Mouse (Mus musculus) lung, embryonic 15.5 days (tissue): Measurements from ENCODE around the gene Gcnt3. TPM values are rescaled to one million over a fixed set of nuclear protein-coding genes. Genes with fewer than 3 reads are reported as not detected.
"Not testable (repeated sequence)": the region's sequence is repeated elsewhere in the genome, so short reads cannot be mapped to it uniquely, and the experiment has no call there.

Experiments
- ATAC-seq: fragments of 200-750 bp; cut with Nextera tagmentation; 2 replicates; pipeline ENCODE4 v1.8.0; 2017; ENCODE audit warnings: moderate number of reproducible peaks, borderline replicate concordance; ENCODE audit not compliant: low FRiP score, low TSS enrichment; ENCODE audit errors: extremely low read depth
- H3K27ac ChIP-seq: fragments of 300-500 bp; sonication (generic); 2 replicates; pipeline ENCODE4 v1.5.1; 2015; ENCODE audit warnings: moderate library complexity, mild to moderate bottlenecking, inconsistent platforms
- H3K27me3 ChIP-seq: fragments of 300-500 bp; sonication (generic); 2 replicates; pipeline ENCODE4 v1.6.1; 2015; ENCODE audit warnings: inconsistent platforms
- H3K36me3 ChIP-seq: fragments of 300-500 bp; sonication (generic); 2 replicates; pipeline ENCODE4 v1.6.1; 2015; ENCODE audit warnings: inconsistent platforms
- H3K4me1 ChIP-seq: fragments of 300-500 bp; sonication (generic); 2 replicates; pipeline ENCODE4 v1.6.1; 2015; ENCODE audit warnings: inconsistent platforms
- H3K4me2 ChIP-seq: fragments of 300-500 bp; sonication (generic); 2 replicates; pipeline ENCODE4 v1.6.1; 2015; ENCODE audit warnings: inconsistent platforms, mild to moderate bottlenecking, moderate library complexity
- H3K4me3 ChIP-seq: fragments of 300-500 bp; sonication (generic); 2 replicates; pipeline ENCODE4 v1.5.1; 2015; ENCODE audit warnings: mild to moderate bottlenecking, inconsistent platforms
- H3K9ac ChIP-seq: fragments of 300-500 bp; sonication (generic); 2 replicates; pipeline ENCODE4 v1.6.1; 2015; ENCODE audit warnings: inconsistent platforms
- H3K9me3 ChIP-seq: fragments of 300-500 bp; sonication (generic); 2 replicates; pipeline ENCODE4 v1.6.1; 2016; ENCODE audit warnings: inconsistent platforms
- WGBS: fragments of 180-500 bp; shearing (Covaris S2); methylation state at CpG from one replicate; pipeline ENCODE4 v1.1.7; 2015; 5-methylcytosine and 5-hydroxymethylcytosine counted together
- polyA plus RNA-seq: library from polyadenylated mRNA; unstranded; fragments of >200 nt; fragmentation: Nextera tagmentation; extraction: Ambion mirVana; gene quantifications from 2 replicates; pipeline ENCODE4 v1.2.1, GENCODE M21; 2015

Gcnt3 gene
- polyA plus RNA-seq, 1 experiment from 2014 or later = 0.10 TPM

DNA sequence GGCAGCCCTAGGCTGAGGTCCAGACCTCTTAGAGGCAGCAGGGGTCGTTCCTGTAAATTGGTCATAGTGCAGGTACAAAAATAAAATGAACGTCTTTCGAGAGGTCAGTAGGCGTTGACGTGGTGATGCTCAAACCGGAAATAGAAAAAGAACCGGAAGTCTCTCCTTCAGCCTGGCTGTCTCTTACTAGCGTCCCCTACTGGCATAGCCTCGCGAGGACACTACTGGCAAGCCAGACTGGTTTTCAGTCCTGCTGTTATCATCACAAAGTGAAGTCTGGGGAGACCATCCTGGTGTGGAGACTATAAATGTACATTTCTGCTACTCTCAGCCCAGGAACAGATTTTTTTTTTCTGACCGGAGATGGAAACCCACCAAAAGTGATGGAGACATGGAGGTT is 2.7 kb upstream of the Gcnt3 start:
- Histone ChIP-seq H3K27me3 (no peaks in the 10 kb centered on the region), H3K4me2 (no peak overlapping the region), H3K27ac (no peak overlapping the region), H3K9me3 (no peaks in the 10 kb centered on the region), H3K4me3 (no peak overlapping the region), H3K36me3 (no peaks in the 10 kb centered on the region), H3K4me1 (no peaks in the 10 kb centered on the region), H3K9ac (no peak overlapping the region)
- WGBS = 82% methylated on average over 11 of the region's 11 CpGs
- ATAC-seq = no peak

DNA sequence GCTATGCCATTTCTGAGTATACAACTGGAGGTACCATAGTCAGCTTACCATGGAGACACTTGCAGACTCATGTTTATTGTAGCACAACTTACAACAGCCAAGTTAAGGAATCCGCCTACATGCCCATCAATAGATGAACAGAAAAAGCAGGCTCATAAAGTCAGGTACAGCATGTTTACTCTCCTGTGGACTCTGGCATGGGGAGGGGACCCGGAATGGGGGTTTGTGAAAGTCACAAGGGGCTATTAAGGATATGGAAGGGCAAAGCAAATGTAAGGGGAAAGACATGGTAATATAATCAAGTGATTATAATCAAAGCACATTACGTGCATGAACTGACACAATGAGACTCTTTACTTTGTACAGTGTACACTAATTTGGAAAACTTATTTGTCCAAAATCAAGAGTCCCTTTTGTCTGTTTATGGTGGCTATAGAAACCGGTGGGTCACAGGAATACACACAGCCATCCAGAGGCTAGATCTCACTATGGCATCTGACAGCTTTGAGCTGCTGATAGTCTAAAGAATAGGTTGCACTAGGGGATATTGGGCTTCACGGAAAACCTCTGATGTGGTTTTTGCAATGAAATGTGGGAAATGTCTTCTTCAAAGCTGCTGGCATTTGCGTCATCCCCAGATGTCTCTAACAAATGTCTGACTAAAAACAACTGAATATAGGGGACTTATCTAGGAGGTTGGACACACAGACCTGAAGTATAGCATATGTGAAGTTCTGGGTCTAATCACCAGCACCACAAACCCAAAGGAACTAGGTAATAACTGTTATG is 1.9 kb upstream of the Gcnt3 start:
- no peaks in the 10 kb centered on the region for H3K9me3 ChIP-seq
- H3K27ac ChIP-seq = no peak overlapping the region
- no peaks in the 10 kb centered on the region for H3K4me1 ChIP-seq
- no peak overlapping the region for H3K4me3 ChIP-seq
- H3K4me2 ChIP-seq = no peak overlapping the region
- no peaks in the 10 kb centered on the region for H3K27me3 ChIP-seq
- 84% methylated on average over 6 of the region's 6 CpGs for WGBS
- ATAC-seq = no peak
- no peak overlapping the region for H3K9ac ChIP-seq
- H3K36me3 ChIP-seq = no peaks in the 10 kb centered on the region

DNA sequence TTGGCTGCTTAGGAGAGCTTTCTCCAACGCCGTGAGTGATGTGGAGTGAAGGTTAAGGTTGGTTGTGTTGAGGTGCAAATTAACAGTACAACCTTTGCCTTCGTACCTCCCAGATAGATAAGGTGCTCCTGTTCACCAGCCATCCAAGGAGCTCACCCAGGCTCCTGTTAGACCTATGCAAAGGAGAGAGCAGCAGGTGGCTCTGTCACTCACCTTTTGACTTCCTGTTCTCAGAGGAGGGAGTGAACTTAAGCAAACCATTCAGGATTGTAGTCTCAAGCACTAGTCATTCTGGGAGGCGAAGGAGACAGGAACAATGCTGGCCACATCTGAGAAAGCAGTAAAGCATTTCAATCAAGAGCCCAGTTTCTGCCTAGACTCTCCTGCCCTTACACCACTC is 1.2 kb downstream of the Gcnt3 start:
- no peaks in the 10 kb centered on the region for H3K36me3 ChIP-seq
- no peak overlapping the region for H3K9ac ChIP-seq
- H3K4me1 ChIP-seq = peaks cover 4% of the 10 kb centered on the region; the same call in 1 of the 2 replicates
- no peak overlapping the region for H3K27ac ChIP-seq
- no peak for ATAC-seq
- no peaks in the 10 kb centered on the region for H3K27me3 ChIP-seq
- WGBS = 65% methylated on average over 4 of the region's 4 CpGs
- no peak overlapping the region for H3K4me3 ChIP-seq
- H3K9me3 ChIP-seq = no peaks in the 10 kb centered on the region
- H3K4me2 ChIP-seq = no peak overlapping the region

DNA sequence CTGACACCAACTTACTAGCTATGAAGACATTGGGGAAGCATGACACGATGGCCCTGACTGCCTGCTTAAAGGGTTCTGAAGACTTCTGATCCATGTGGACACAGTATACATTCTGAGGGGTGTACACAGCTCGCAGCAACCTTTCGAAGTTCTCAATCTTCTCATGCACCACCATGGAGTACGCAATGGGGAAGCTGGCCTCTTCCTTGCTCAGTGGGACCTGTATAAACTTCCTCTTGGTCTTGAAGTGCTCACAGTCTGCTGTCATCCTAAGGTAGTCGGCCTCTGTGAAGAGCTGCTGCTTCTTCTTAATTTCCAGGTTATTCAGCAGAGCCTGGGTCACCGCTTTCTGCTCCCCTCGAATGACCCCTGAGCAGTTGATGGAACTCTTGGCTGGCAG is 3.2 kb downstream of the Gcnt3 start:
- Histone ChIP-seq H3K9me3 (no peaks in the 10 kb centered on the region), H3K4me2 (no peak overlapping the region), H3K36me3 (no peaks in the 10 kb centered on the region), H3K4me1 (peaks cover 4% of the 10 kb centered on the region; the same call in 1 of the 2 replicates), H3K4me3 (no peak overlapping the region), H3K27me3 (no peaks in the 10 kb centered on the region), H3K27ac (no peak overlapping the region), H3K9ac (no peak overlapping the region)
- ATAC-seq = no peak
- WGBS = 87% methylated on average over 7 of the region's 7 CpGs

DNA sequence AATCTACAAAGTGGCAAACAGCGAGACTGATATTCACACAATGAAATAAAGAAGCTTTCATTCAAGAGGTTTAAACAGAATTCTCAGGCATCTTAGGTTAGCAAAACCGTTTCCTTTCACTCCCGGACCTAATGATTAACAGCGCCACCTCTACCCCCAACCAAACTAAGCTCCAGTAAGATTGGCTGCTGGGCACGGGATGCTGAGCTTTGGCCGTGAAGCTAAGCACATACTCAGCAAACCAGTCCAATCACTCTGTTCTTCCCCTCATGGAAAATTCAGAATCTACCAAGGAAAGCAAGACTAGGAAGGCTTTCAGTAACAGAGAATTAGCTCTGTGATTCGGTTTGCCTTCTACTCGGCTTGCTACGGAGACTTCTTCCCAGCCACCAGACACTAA is 4.8 kb downstream of the Gcnt3 start:
- Histone ChIP-seq H3K4me2 (no peak overlapping the region), H3K4me3 (no peak overlapping the region), H3K9me3 (no peaks in the 10 kb centered on the region), H3K27ac (no peak overlapping the region), H3K9ac (no peak overlapping the region), H3K27me3 (no peaks in the 10 kb centered on the region), H3K36me3 (no peaks in the 10 kb centered on the region), H3K4me1 (peaks cover 4% of the 10 kb centered on the region; the same call in 1 of the 2 replicates)
- 54% methylated on average over 9 of the region's 9 CpGs for WGBS
- ATAC-seq = no peak

DNA sequence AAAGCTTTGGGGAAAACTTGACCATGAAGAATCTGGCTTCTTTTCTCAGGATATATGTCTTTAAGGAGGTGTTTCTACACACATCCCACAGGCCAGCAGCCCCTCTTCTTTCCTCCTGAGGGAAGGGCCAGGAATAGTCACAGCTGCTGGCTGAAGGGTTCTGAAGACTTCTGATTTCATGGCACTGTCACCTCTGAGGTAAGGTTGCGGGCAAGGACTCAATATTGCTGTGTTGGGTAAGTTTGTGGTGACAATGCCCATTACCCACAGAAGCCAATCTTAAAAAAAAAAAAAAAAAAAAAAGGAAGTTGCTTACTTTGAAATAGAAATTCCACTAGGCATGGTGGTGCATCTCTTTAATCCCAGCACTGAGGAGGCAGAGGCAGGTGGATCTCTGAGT is 5.7 kb downstream of the Gcnt3 start:
- Histone ChIP-seq H3K36me3 (no peaks in the 10 kb centered on the region), H3K9me3 (no peaks in the 10 kb centered on the region), H3K27me3 (no peaks in the 10 kb centered on the region), H3K27ac (no peak overlapping the region), H3K4me2 (no peak overlapping the region), H3K4me1 (peaks cover 4% of the 10 kb centered on the region; the same call in 1 of the 2 replicates), H3K4me3 (no peak overlapping the region), H3K9ac (no peak overlapping the region)
- 73% methylated on average over 1 of the region's 1 CpGs for WGBS
- ATAC-seq = no peak

DNA sequence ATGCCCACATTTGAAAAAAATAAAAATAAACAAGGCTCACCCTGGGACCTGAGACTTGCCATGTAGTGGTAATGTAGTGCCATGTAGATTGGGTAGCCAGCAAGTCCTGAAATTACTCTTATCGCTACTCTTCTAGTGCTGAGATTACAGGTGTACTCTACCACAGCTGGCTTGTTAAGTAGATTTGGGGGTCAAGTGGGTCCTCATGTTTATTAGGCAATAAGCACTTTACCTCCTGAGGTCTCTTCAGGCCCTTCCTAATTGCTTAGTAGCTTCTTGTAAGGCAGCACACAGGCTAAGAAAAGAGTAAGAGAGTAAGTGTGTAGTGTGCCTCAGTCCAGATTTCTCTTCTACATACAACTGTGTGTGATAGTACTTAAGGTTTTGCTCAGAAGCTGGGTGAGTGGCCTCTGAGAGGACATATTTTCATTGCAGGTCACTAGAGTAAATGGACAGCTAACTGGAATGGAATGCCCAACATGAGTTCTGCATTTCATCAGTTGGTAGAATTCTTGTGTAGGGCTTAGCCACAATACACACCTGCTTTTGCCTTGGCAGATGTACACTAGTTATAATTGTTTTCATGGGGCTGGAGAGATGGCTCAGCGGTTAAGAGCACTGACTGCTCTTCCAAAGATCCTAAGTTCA is 12.4 kb downstream of the Gcnt3 start:
- H3K9ac ChIP-seq = no peak overlapping the region
- ATAC-seq = no peak
- WGBS = 82% methylated on average over 2 of the region's 2 CpGs

DNA sequence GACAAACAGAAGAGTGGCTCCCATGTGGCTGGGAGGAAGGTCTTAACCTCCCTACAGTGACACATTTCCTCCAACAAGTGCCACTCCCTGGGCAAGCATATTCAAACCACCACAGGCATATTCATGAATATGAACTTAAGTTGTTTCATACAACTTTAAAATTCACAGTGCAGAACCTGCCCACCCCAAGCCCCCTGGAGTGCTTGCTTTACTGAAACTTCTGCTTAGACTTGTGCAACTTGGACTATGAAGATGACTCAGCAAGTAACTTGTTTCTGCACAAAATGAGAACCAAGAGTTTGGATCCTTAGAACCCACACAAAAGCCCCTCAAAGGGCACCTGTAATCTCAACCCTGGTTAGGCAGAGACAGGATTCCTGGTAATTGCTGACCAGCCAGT is 13.2 kb downstream of the Gcnt3 start:
- Histone ChIP-seq H3K4me2 (no peak overlapping the region), H3K27ac (no peak overlapping the region), H3K27me3 (no peaks in the 10 kb centered on the region), H3K4me1 (0 out of 2 replicates have a peak, but pooled peaks cover 2% of the 10 kb centered on the region), H3K4me3 (no peak overlapping the region), H3K9ac (no peak overlapping the region), H3K9me3 (no peaks in the 10 kb centered on the region), H3K36me3 (peaks cover 10% of the 10 kb centered on the region)
- no peak for ATAC-seq

More for the DNA sequence above, 12.4 kb downstream of the Gcnt3 start:
- no peak overlapping the region for H3K4me3 ChIP-seq
- 0 out of 2 replicates have a peak, but pooled peaks cover 2% of the 10 kb centered on the region for H3K4me1 ChIP-seq
- H3K27ac ChIP-seq = no peak overlapping the region
- H3K4me2 ChIP-seq = no peak overlapping the region
- H3K27me3 ChIP-seq = no peaks in the 10 kb centered on the region
- no peaks in the 10 kb centered on the region for H3K9me3 ChIP-seq
- H3K36me3 ChIP-seq = peaks cover 3% of the 10 kb centered on the region; the same call in 1 of the 2 replicates

DNA sequence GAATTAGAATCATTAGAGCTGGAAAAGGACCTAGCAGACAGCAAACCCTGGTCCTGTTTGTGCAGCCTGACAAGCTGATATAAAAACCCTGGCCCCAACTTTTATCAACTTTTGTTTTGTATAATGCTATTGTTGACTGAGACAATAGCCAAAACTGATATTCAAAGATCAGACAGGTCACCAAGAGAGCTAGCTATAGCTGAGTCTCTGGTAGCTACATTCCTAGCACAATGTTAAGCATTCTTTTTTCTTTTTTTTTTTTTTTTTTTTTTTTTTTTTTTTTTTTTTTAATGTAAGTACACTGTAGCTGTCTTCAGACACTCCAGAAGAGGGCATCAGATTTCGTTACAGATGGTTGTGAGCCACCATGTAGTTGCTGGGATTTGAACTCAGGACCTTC is 14.3 kb downstream of the Gcnt3 start:
- not testable (repeated sequence) for H3K27me3 ChIP-seq, H3K9me3 ChIP-seq, H3K9ac ChIP-seq, H3K4me1 ChIP-seq, H3K4me3 ChIP-seq, H3K4me2 ChIP-seq, ATAC-seq, H3K27ac ChIP-seq
- peaks cover 15% of the 10 kb centered on the region for H3K36me3 ChIP-seq
- 67% methylated on average over 1 of the region's 1 CpGs for WGBS

DNA sequence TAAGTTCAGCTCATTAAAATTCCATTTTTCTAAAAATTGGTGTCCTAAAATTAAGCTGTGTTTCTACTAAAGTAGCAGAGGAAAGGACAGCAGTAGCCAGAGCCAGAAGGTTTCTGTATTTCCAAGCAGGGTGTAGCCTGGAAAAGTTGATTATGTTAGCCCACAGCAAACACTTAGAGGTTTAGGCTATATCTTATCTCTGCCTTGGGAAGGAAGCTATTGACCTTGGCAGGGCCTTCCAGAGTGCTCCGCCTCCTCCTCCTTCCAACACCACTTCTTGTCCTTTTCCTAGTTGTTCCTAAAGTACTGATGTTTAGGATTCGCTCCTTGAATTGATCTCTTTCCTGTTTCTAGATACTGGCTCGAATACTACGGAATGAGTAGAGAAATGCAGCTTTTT is 15.8 kb downstream of the Gcnt3 start:
- no peak overlapping the region for H3K4me2 ChIP-seq
- H3K27ac ChIP-seq = no peak overlapping the region
- no peak overlapping the region for H3K9ac ChIP-seq
- H3K4me1 ChIP-seq = 0 out of 2 replicates have a peak, but pooled peaks cover 2% of the 10 kb centered on the region
- no peaks in the 10 kb centered on the region for H3K9me3 ChIP-seq
- H3K4me3 ChIP-seq = no peak overlapping the region
- WGBS = 52% methylated on average over 4 of the region's 4 CpGs
- no peak for ATAC-seq
- H3K27me3 ChIP-seq = no peaks in the 10 kb centered on the region
- H3K36me3 ChIP-seq = peaks cover 18% of the 10 kb centered on the region

DNA sequence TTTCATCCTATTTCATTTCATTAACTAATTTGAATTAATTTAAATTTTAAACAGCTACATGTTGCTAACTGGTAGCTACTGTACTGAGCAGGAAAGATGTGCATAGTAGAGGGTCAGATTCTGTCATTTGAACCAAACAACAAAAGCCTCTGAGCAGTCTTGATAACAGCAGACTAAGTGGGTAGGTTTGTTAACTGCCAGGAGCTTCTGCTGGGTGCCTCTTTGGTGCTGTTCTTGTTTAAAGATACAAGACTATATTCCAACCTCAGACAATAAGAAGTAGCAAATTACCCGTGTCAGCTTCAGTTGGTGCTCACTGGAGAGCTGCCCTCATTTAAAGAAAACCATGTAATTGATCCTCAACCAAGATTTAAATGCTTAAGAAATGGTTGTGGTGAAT is 16.3 kb downstream of the Gcnt3 start:
- H3K4me1 ChIP-seq = 0 out of 2 replicates have a peak, but pooled peaks cover 2% of the 10 kb centered on the region
- WGBS = 56% methylated on average over 1 of the region's 1 CpGs
- no peak overlapping the region for H3K9ac ChIP-seq
- no peak overlapping the region for H3K4me2 ChIP-seq
- H3K27ac ChIP-seq = no peak overlapping the region
- H3K4me3 ChIP-seq = no peak overlapping the region
- peaks cover 19% of the 10 kb centered on the region for H3K36me3 ChIP-seq
- ATAC-seq = no peak
- no peaks in the 10 kb centered on the region for H3K9me3 ChIP-seq
- no peaks in the 10 kb centered on the region for H3K27me3 ChIP-seq

DNA sequence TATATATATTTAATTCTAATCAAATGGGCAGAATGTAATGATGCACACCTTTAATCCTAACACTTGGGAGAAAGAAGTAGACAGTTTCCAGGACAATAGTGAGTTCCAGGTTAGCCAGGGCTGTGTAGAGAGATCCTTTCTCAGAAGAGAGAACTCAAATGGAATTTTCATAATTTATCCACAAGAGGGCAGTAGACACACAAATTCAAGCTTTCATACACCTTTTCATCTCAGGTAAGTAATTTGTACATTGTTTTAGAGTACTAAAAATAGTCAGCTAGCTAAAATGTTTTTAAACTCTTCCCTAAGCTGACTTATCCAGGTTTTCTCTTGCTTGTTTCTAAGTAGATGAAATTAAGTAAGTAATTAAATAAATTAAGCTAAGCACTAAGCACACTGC is 19.0 kb downstream of the Gcnt3 start:
- H3K4me2 ChIP-seq = no peak overlapping the region
- no peaks in the 10 kb centered on the region for H3K9me3 ChIP-seq
- H3K4me3 ChIP-seq = no peak overlapping the region
- H3K27me3 ChIP-seq = no peaks in the 10 kb centered on the region
- peaks cover 22% of the 10 kb centered on the region for H3K36me3 ChIP-seq
- no peak for ATAC-seq
- H3K4me1 ChIP-seq = peaks cover 7% of the 10 kb centered on the region
- no peak overlapping the region for H3K9ac ChIP-seq
- no peak overlapping the region for H3K27ac ChIP-seq
